Mouse (Mus musculus) thymus, adult 2 months (tissue): ENCODE data around the gene Tada2b. TPM values are rescaled to one million over a fixed set of nuclear protein-coding genes. Genes with fewer than 3 reads are reported as not detected.

Experiments
- DNase-seq: peaks from one replicate; pipeline ENCODE4 v3.0.0; 2021
- H3K27ac ChIP-seq: fragments of 200-500 bp; 2 replicates; pipeline ENCODE4 v1.5.1; 2012; ENCODE audit warnings: low read length, control low read depth; ENCODE audit not compliant: control insufficient read depth, insufficient read depth
- H3K27me3 ChIP-seq: fragments of 200-500 bp; 2 replicates; pipeline ENCODE4 v1.6.1; 2012; ENCODE audit warnings: mild to moderate bottlenecking, low read length, moderate library complexity, mixed read lengths; ENCODE audit not compliant: control insufficient read depth, insufficient read depth
- H3K36me3 ChIP-seq: fragments of 200-500 bp; 2 replicates; pipeline ENCODE4 v1.6.1; 2012; ENCODE audit warnings: mild to moderate bottlenecking, low read length, moderate library complexity; ENCODE audit not compliant: control insufficient read depth, insufficient read depth
- H3K4me1 ChIP-seq: fragments of 200-500 bp; replicated peaks from 2 replicates; pipeline ENCODE4 v1.6.1; 2012; ENCODE audit warnings: low read length; ENCODE audit not compliant: control insufficient read depth, insufficient read depth
- H3K4me3 ChIP-seq: fragments of 200-500 bp; 2 replicates; pipeline ENCODE4 v1.5.1; 2012; ENCODE audit warnings: mild to moderate bottlenecking, low read length, control low read depth, moderate library complexity; ENCODE audit not compliant: control insufficient read depth, insufficient read depth
- CTCF ChIP-seq: fragments of 200-500 bp; IDR thresholded peaks from 2 replicates; pipeline ENCODE4 v1.5.1; 2012; ENCODE audit warnings: mild to moderate bottlenecking, control low read depth, low read length, moderate library complexity, borderline replicate concordance; ENCODE audit not compliant: control insufficient read depth, poor library complexity, insufficient read depth; ENCODE audit errors: extremely low read depth
- POLR2A ChIP-seq: fragments of 200-500 bp; IDR thresholded peaks from 2 replicates; pipeline ENCODE4 v1.6.1; 2012; ENCODE audit warnings: mild to moderate bottlenecking, low read length, control low read depth, moderate library complexity; ENCODE audit not compliant: control insufficient read depth, poor library complexity, insufficient read depth; ENCODE audit errors: extremely low read depth
- WGBS: fragments of 180-500 bp; shearing (Covaris S2); methylation state at CpG from one replicate; pipeline ENCODE4 v1.1.7; 2018; 5-methylcytosine and 5-hydroxymethylcytosine counted together
- polyA plus RNA-seq: library from polyadenylated mRNA; depleted of rRNA; stranded (reverse); fragments of >200 nt; gene quantifications from 2 replicates; pipeline ENCODE4 v1.2.3, GENCODE M21; 2012

The Tada2b gene
- polyA plus RNA-seq, 1 experiment = 15.8 TPM

DNA sequence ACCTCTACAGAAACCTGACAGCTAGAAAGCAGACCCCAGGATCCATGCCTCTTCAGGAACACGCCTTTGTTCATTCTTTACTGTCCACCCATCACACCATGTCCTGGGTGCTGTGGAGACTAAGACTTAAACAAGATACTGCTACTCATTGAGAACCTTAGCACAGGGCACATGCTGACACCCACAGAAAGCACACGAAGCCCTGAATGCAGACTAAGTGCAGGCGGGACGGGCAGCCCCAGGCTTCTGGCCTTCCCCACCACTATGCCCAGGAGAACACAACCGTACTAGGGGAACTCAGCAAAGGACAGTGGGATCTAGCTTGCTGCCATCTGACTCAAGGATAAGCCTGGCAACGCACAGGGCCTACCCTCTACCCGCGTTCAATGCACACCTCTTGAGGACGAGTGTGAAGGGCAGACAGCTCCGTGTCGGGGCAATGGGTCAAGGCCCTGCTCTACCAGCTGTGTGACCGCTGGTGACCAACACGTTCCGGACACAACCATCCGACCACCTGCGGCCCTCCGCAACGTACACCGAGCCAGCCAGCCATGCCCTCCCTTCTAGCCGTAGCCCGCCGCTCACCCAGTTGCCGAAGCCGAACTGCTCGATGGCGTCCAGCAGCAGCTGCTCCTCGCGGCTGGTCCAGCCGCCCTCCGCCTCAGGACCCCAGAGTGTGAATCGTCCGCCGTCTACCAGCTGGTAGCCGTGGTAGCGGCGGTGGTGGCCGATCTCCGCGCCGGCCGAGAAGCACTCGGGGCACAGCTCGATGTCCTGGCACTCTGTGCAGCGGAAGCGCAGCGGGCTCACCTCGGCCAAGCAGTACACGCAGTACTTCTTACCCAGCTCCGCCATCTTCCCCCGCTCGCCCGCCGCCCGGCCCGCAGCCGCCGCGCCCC lies 633 bp downstream of the Tada2b start:
- peaks cover 35% of the 10 kb centered on the region for H3K4me1 ChIP-seq

GRCm38 (mm10) chr5:36481114-36481513 lies 3.0 kb downstream of the Tada2b start:
- 89% methylated on average over 1 of the region's 1 CpGs for WGBS
- Histone ChIP-seq H3K4me3 (no peak overlapping the region), H3K36me3 (no peaks in the 10 kb centered on the region), H3K27ac (no peak overlapping the region), H3K27me3 (peaks cover 5% of the 10 kb centered on the region; the same call in 1 of the 2 replicates), H3K4me1 (peaks cover 41% of the 10 kb centered on the region)
- no peak for TF ChIP-seq POLR2A
- DNase-seq = no peak

More for the DNA sequence above, 633 bp downstream of the Tada2b start:
- DNase-seq = peak; percentile 52
- H3K27ac ChIP-seq = no peak overlapping the region
- TF ChIP-seq POLR2A = no peak
- TF ChIP-seq CTCF = no peak
- H3K27me3 ChIP-seq = peaks cover 5% of the 10 kb centered on the region; the same call in 1 of the 2 replicates
- WGBS = 7% methylated on average over 58 of the region's 58 CpGs
- H3K36me3 ChIP-seq = no peaks in the 10 kb centered on the region
- H3K4me3 ChIP-seq = peak overlapping the region; percentile 80

DNA sequence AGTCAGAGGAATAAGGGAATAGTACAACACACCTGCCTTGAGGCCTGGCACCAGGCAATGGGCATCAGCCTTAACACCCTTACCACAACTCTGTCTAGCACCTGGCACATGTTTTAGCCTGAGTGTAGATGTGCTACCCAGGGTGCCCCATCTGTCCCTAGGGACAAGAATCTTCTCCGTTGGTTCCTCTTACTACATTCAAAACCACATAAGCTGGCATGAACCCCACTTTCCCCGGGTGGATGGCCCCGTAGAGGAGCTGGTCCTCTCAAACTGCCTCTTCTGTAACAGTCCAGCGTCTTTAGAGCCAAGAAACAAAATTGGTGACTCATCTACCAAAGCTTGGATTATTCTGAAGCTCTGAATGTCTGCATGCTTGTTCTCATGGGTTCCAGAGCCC lies 3.7 kb downstream of the Tada2b start:
- no peak for TF ChIP-seq POLR2A
- TF ChIP-seq CTCF = no peak

GRCm38 (mm10) chr5:36479735-36480134 lies 4.3 kb downstream of the Tada2b start:
- no peaks in the 10 kb centered on the region for H3K36me3 ChIP-seq
- no peak for DNase-seq
- TF ChIP-seq POLR2A (no peak), CTCF (no peak)
- H3K4me1 ChIP-seq = peaks cover 34% of the 10 kb centered on the region
- no peak overlapping the region for H3K4me3 ChIP-seq
- no peak overlapping the region for H3K27ac ChIP-seq
- no peaks in the 10 kb centered on the region for H3K27me3 ChIP-seq
- WGBS = 56% methylated on average over 2 of the region's 2 CpGs

More for the DNA sequence above, 3.7 kb downstream of the Tada2b start:
- Histone ChIP-seq H3K27me3 (peaks cover 2% of the 10 kb centered on the region; the same call in 1 of the 2 replicates), H3K27ac (no peak overlapping the region), H3K4me3 (no peak overlapping the region), H3K36me3 (no peaks in the 10 kb centered on the region), H3K4me1 (peaks cover 40% of the 10 kb centered on the region)
- 42% methylated on average over 4 of the region's 4 CpGs for WGBS
- no peak for DNase-seq

GRCm38 (mm10) chr5:36478540-36479420 lies 5.3 kb downstream of the Tada2b start:
- TF ChIP-seq POLR2A = no peak
- TF ChIP-seq CTCF = no peak
- no peaks in the 10 kb centered on the region for H3K27me3 ChIP-seq
- no peak overlapping the region for H3K4me3 ChIP-seq
- peaks cover 32% of the 10 kb centered on the region for H3K4me1 ChIP-seq
- WGBS = 65% methylated on average over 6 of the region's 6 CpGs
- no peak overlapping the region for H3K27ac ChIP-seq
- H3K36me3 ChIP-seq = peaks cover 5% of the 10 kb centered on the region; the same call in 1 of the 2 replicates
- no peak for DNase-seq

GRCm38 (mm10) chr5:36477486-36477885 lies 6.6 kb downstream of the Tada2b start:
- Histone ChIP-seq H3K4me1 (peaks cover 22% of the 10 kb centered on the region), H3K27me3 (no peaks in the 10 kb centered on the region), H3K4me3 (no peak overlapping the region), H3K27ac (no peak overlapping the region), H3K36me3 (peaks cover 13% of the 10 kb centered on the region)
- WGBS = 14% methylated on average over 3 of the region's 3 CpGs
- DNase-seq = no peak
- TF ChIP-seq POLR2A (no peak), CTCF (no peak)

DNA sequence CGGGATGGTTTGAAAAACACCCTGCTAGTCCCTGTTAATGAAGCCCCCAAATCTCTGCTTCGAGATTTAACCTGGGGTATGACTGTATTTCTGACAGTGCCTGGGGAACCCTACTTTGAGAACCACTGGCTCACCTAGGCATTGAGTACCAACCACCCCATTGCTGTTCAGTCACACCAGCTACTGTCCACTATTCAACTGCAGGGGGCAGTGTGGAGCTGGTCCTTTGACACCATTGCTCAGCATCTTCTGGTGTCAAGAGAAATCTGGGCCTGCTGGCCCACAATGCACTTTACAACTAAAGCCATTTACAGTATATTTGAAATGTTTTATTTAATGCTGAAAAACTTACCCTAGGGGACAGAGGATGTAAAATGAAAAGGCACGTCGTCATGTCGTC lies 9.8 kb downstream of the Tada2b start:
- Histone ChIP-seq H3K4me3 (no peak overlapping the region), H3K36me3 (peaks cover 43% of the 10 kb centered on the region), H3K27ac (no peak overlapping the region), H3K4me1 (peaks cover 12% of the 10 kb centered on the region), H3K27me3 (no peaks in the 10 kb centered on the region)
- WGBS = 94% methylated on average over 5 of the region's 5 CpGs
- DNase-seq = peak; percentile 64
- TF ChIP-seq POLR2A (no peak), CTCF (no peak)
